Mouse (Mus musculus): ENCODE data around the gene Ppfia2.

DNA sequence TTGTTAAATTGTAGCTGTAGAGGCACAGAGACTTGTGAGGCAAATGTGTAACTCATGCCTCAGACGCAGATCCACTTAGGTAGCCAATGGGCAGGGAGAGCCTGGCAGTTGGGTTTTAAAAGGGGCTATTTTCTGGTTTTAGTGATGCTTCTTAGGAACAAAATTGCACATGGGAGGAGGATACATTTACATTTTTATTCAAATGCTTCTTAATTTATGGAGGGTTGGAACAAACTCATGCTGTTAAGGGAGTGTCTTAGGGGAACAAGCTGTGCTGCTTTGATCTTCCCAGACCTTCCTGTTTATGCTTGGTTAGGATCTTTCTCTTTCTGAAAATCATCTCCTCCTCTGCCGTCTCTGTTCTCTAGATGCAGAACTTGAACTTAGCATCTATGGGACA is 345.3 kb downstream of the Ppfia2 start:
- no peak for TF ChIP-seq CTCF (IDR thresholded peaks at IDR 0.05; ENCODE audit: extremely low read depth, insufficient read length, insufficient replicate concordance, low read depth, low read length)
- TF ChIP-seq POLR2A (IDR thresholded peaks at IDR 0.05; ENCODE audit: low read depth, low read length) = no peak
